Mouse (Mus musculus) adrenal gland, postnatal 4 days (tissue): ENCODE results near the gene Tsen15. TPM values are rescaled to one million over a fixed set of nuclear protein-coding genes. Genes with fewer than 3 reads are reported as not detected.
A peak's percentile ranks its signal among the peaks of the same experiment; 100 is the strongest.
"Not testable (repeated sequence)": the region's sequence is repeated elsewhere in the genome, so short reads cannot be mapped to it uniquely, and the experiment has no call there.

Experiments used
- DNase-seq, 2 experiments: peaks; one replicate each; pipeline ENCODE4 v3.0.0; 2021 to 2022; ENCODE audit warnings: low spot score in 2 of 2, mixed read lengths in 2 of 2
- total RNA-seq, 2 experiments: library from RNA; stranded (reverse); gene quantifications; 2 replicates each; pipeline ENCODE4 v1.2.3; 2021

Tsen15 gene
- total RNA-seq, 2 experiments from 2014 or later, result 33.7 to 35.4 TPM

GRCm38 (mm10) chr1:152389271-152389670, 2.8 kb upstream of the Tsen15 start:
- DNase-seq, result no peak

- DNase-seq, result not testable (repeated sequence)
Observed at GRCm38 (mm10) chr1:152385693-152386092, 795 bp downstream of the Tsen15 start.

- DNase-seq, result no peak
Observed at GRCm38 (mm10) chr1:152384589-152384988, 1.9 kb downstream of the Tsen15 start.

DNA sequence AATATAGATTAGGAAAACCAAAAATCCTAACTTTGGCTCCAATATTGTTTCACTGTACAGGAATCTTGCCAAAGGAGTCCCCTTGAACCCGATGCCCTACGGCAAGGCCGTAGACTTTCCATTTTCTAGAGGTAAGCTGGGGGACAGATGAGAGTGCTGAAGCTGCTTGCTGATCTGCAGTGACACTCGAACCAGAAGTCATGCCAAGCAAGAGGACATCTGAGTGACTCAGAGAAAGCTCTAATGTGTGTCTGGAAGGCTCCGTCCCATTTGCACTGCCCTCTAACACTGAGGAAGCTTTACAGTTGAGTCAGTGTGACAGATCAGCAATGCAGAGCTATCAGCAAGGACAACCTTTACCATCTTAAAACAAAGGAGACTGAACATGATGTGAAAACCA, 8.2 kb downstream of the Tsen15 start:
- DNase-seq, result no peak

GRCm38 (mm10) chr1:152369139-152369538, 17.3 kb downstream of the Tsen15 start:
- peak in 1 of 2 experiments; percentile 11 for DNase-seq

DNA sequence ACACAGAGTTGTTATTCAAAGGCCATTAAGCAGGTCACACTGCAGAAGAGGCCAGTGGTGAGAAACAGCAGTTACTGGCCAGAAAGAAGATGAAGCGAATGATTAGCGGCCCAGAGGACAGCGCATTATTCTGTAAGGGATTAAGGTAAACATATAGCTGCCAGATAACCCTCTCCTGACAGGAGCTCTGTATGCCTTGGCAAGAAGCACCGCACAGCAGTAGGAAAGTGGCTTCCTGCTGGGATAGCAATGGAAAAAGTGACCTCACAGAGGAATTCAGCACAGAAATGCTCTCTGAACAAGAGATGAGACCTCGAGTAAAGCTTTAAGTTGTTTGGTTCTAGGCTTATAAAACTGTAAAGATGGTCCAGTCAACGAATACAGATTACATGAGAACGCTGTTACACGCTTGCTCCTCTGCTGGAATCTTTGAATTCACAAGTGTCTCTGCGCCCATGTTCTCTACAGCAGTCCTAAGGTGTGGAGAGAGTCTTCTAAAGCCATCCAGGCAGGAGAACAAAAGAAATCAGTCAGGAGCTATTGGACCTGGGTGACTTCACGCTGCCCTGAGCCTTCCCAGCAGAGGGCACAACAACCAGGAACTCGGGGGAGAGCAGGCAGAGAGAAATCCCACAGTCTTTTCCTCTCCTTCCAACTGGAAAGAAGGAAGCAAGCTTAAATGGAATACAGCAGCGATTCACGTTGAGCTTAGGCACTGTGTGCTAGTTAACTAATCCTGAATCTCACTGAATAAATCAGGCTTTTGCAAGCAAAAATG, 18.0 kb downstream of the Tsen15 start:
- DNase-seq, result no peak

GRCm38 (mm10) chr1:152356721-152357120, 29.8 kb downstream of the Tsen15 start:
- DNase-seq, result no peak

DNA sequence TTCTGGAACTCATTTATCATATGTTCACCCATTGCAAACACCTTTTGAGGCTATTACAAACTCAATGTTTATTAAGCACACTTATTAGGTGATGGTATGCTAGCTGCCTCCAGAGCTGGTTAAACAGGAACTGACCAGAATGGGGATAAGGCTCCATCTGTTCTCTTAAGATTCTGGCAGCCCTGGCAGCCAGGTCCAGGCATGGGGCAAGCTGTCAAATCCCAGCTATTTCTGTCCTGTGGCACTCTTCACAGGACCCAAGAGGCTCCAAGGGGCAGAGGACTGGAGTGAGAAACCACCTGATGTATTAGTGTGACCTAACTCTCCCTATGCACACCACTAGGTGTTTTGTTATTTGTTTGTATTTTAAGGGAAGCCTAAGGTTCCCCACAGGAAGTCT, 38.5 kb downstream of the Tsen15 start:
- DNase-seq, result no peak

DNA sequence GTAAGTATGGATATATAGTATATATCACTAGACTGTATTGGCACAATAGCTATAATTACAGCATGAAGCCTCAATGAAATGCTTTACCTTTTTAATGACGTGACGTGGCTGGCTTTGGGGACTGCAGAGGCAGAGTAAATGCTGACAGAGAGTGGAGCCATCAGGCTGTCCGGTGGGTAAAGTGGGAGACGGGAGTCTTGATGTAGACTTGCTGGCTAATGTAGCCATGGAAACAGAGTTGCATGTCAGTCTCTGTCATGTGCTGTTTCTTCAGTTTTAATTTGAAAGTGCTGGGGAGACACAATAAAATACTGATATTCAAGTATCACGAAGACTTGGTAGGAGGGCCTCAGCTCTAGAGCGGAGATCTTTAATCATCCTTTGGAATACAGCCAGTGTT, 62.5 kb downstream of the Tsen15 start:
- DNase-seq, result no peak

Other genes with a start within 250 kb of the Tsen15 start
- 1 to 10 TPM; 2.5 to 2.8 TPM for gene Colgalt2, start 13.1 kb upstream of the Tsen15 start, total RNA-seq